Mouse (Mus musculus) left cerebral cortex, postnatal 10 days (tissue): Measurements from ENCODE around the gene Plcb4. TPM values are rescaled to one million over a fixed set of nuclear protein-coding genes. Genes with fewer than 3 reads are reported as not detected.

Experiments used
- DNase-seq, 2 experiments: peaks; one replicate each; pipeline ENCODE4 v3.0.0; 2021 to 2022; ENCODE audit warnings: low spot score in 2 of 2, mixed read lengths in 1 of 2; ENCODE audit errors: extremely low spot score in 1 of 2
- intact Hi-C: fragments of 180-260 bp; cut with DNase I; formaldehyde crosslinking; loops from one replicate; pipeline ENCODE4 v1.15.1; 2025
- total RNA-seq, 2 experiments: library from RNA; stranded (reverse); gene quantifications; 2 replicates each; pipeline ENCODE4 v1.2.3; 2021

The Plcb4 gene
- total RNA-seq, 2 experiments from 2014 or later, result 44.2 to 47.5 TPM

DNA sequence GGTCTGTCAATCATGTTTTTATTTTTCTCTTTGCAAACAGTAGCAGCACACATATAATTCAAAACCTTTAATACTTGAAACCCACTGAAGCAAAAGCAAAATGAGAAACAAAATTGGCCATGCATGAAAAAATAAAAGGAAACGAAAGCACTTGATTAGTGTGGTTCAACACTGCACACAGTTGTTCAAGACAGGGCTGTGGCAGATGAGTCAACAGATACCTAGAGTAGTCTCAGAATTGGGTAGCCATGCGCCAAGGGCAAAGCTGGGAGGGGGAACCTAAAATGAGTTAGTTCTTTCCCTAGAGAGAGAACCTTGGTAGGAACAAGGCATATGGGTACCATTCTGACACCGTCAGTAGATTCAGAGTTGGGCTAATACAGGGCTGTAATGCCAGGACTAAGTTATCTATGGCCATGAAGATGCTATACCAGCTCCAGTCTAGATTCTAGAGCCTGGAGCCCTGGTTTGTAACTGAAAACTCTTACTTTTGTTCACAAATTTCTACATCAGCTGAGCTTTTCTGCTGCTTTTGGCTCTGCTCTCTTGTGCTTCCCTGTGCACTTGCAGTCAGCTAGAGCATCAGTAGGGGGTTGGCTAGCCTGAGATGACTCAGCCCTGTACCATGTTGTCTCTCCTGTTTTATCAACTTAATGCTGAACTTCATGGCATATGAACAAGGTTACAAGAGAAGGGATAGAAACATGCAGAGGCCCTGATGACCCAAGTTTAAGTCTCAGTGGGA is 168.0 kb downstream of the Plcb4 start:
- DNase-seq, result no peak
- intact Hi-C loops, result no loop called here

DNA sequence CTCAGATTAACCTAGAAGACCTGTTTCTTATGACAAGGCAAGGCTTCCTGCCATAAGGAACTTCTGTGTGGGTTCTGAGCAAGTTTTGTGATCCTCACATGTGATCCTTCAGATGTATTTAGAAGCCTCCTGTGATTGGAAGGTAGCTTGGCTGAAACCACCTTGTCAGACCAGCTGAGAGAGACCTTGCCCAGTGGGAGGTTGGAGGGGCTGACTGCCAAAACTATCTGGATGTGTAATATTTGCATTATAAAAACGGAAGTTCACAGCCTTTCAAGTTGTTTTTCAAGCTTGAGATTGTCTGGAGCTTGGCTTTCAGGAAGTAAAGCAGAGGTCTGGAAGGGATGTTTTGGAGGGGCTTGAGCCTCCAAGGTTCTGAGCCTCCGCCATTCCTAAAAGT is 169.6 kb downstream of the Plcb4 start:
- DNase-seq, result peak in 1 of 2 experiments; percentile 28

DNA sequence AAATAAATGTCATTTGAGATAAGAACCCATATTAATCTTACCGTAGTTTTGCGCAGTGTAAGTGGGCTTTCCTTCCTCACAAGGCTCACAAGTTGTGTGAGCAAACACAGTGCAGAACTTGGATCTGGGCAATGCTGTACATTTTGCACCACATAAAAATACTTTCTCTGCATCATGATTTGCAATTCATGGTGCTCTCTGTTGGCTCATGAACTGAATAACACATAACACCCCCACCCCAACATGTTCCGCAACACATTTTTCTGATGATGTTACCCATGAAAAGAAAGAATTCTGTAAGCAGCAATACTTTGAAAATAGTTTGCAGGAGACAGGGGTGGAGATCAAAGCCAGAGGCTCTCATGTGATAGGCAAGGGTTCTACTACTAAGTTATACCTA is 174.9 kb downstream of the Plcb4 start:
- no peak for DNase-seq
- intact Hi-C loops, result no loop called here

More for the DNA sequence above, 169.6 kb downstream of the Plcb4 start:
- intact Hi-C loops, result no loop called here

DNA sequence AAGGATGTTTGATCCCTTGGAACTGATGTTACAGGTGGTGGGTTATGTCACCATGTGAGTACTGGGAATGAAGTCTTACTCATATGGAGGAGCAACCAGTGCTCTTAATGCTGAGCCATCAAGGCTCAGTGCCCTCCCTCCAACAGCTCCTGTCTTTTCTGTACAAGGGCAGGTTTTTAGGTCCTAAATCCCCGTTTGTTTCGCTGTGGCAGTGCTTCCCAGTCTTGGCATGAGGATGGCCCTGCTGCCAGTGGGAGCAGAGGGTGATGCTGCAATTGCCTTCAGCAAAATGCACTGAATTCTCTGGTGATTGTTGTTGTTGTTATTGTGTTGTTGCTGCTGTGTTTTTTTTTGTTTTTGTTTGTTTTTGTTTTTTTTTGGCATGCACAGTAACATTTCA is 175.6 kb downstream of the Plcb4 start:
- intact Hi-C loops, result no loop called here
- DNase-seq, result no peak

DNA sequence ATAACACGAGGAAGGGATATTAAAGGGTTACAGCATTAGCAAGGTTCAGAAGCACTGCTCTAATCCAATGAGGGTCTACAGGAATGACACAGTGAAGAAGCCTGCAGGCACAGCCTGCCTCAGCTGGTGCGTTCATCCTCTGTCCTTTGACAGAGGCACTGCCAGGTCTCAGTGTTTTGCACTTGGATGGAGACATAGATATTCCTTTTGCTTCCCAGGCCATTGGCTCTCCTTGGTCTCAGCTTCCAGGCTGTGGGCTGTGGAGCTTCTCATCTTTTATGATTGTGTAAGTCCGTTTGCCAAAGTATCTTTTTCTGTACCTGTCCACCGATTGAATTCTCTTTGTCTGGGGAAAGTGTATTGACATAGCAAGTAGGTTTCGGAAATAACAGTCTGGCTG is 177.1 kb downstream of the Plcb4 start:
- DNase-seq, result no peak
- intact Hi-C loops, result no loop called here

DNA sequence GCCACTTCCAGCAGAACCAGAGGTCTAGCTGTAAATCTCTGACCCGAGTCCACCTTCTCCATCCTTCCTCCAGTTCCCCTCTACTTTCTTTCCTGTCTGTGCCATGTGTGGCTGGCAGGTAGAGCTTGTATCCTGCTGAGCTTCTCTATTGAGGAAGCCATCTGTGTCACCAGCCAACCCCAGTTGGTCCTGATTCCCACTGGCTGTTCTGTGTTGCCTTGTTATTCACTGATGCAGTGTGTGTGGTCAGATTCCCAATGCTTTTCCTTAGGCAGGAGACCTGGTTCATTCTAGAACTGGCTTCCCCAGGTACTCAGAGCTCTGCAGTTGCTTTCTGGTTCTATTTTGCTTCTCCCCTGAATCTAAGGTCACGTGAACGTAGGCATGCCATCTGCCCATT is 177.6 kb downstream of the Plcb4 start:
- intact Hi-C loops, result no loop called here
- DNase-seq, result no peak

DNA sequence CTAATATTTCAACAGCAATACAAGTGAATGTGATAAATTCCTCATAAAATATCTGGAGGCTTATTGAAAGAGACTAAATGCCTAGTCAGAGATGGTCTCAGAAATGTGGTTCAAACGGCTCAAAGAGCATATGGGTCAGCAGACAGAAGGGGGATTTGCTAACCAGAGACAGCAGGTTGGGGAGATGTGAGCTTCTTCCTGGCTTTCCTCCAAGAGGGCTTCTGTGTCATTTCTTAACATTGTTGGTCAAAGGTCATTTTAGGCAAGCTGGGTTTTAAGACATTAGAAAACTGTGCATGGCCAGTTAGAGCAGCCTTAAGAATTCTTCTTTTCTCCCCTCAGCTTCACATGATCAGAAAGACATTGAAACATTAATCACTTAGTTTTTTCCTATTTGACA is 178.9 kb downstream of the Plcb4 start:
- DNase-seq, result no peak
- intact Hi-C loops, result no loop called here

DNA sequence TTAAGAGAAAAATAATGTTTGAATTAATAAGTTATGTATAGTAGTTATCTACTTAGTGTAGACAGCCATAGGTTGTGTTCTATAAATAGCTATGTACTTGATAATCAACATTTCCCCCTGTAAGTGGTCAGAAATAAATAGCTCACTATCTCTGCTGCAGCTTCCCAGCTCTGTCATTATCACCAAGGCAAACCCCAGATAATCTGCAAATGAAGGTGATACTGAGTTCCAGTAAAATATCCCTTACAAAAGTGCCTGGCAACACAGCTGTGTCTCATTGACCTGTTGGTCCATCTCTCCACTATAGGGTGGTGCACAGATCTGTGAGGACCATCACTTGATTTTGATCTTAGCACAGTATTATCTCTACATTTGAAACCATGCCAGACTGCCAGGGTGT is 179.3 kb downstream of the Plcb4 start:
- intact Hi-C loops, result no loop called here
- no peak for DNase-seq

DNA sequence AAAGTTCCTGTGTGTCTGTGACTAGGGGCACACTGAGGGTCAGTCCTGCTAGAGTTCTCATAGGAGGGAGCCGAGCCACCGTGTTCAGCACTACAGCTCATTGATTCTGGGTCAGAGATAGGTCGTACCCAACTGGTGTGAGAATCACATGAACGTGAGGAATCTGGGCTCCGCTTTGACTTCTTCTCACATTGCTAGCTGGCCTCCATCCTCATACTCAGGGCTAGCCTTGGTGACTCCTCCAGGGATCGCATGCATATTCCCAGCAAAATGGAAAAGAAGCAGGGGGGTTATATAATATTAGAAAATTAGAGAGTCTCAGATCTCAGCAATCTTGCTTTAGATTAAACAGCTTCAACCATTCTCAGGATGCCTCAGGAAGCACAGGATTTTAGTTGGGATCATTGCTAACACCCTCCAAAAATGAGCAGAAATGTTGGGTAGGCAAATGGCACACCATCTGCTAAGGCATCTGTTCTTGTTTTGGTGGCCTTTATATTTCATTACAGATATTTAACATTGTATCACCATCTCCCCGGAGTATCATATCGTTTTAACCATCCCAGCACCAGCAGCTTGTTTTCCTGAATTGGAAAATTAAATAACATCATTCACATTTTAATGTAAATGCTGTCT is 180.0 kb downstream of the Plcb4 start:
- DNase-seq, result no peak
- intact Hi-C loops, result no loop called here

DNA sequence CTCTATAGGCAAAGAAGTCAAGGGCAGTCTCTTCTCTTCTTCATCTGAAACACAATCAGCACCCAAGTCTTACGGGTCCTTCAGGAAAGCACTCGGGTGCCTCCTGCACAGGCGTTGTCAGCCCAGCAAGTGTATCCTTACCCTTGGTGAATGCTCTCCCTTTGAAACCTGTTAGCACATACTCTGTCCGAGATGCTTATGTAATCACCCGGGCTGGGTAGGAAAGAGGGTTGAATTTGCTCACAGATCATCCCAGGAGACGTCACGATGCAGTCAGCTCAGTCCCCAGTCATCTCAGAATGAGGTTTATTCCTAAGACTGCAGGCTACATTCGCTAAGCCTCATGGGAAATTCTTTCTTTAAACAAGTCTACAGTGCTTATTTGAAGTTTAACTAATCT is 184.9 kb downstream of the Plcb4 start:
- DNase-seq, result no peak
- intact Hi-C loops, result no loop called here

DNA sequence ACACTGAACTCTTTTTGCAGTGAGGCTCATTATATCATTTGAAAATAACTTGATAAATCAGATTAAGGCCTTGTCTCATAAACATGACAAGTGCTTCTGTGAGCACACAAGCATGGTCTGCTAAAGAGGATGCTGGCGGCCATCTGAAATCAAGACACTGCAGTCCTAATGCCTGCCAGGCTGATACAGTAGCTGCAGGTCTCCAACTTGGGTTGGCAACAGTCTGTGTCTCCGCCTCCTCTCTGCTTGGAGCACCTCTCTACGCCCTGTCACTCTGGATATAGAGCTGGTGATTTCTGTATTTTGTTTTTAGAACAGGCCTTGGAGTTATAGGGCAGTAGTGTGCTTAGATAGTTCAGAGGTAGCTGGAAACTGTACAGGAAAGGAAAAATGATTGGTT is 188.1 kb downstream of the Plcb4 start:
- intact Hi-C loops, result no loop called here
- DNase-seq, result no peak

DNA sequence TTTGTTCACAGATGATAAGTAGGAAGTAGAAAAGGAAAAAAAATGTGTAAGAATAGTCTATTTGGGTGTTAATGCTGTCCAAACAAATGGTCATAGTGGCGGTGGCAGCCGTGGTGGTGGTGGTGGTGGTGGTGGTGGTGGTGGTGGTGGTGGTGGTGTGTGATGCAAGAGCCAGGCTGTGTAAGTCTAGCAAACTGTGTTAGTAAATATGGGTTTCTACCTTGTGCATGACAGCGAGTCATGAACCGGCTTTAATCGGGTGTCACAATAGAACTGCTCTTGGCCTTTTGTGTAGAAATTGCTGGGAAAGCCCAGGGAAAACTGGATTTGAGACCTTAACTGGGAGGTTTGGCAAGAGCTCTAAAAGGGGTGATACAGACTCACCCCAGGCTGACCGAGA is 188.9 kb downstream of the Plcb4 start:
- intact Hi-C loops, result no loop called here
- DNase-seq, result no peak

DNA sequence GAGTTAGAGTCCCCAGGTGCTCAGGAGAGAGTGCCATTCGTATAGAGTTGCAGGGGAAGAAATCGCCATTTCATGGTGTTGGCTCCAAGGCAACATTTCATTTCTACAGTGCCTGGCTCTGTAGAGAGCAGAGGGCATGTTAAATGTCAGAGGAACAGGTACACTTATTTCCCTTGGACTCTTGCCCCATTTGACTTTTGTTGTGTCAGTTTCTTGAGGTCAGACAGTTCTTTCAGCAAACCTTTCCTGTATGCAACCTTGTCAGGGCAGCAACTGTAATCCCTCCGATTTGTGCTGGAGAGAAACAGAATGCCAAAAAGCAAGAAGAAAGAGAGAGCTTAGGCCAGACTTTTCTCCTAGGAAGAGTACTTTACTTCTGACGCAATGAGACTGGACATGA is 189.4 kb downstream of the Plcb4 start:
- no peak for DNase-seq
- intact Hi-C loops, result no loop called here

DNA sequence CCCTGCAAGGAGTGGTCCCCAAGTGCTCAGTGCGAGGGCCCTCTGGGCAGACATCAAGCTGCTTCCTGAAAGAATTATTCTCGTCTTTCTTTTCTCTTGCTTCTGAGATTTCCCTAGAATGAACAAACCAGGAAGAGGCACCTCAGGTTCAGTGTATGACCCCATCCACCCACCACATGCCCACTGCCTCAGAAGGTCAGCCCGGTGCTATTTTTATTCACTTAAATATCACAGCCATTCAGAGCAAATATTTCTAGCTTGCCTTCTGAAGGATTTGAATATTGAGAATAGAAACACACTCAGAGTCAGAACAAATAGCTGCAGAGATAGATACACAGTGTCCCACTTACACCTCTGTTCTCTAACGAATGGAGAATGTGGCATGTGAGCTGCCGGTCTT is 193.2 kb downstream of the Plcb4 start:
- DNase-seq, result no peak
- intact Hi-C loops, result no loop called here

DNA sequence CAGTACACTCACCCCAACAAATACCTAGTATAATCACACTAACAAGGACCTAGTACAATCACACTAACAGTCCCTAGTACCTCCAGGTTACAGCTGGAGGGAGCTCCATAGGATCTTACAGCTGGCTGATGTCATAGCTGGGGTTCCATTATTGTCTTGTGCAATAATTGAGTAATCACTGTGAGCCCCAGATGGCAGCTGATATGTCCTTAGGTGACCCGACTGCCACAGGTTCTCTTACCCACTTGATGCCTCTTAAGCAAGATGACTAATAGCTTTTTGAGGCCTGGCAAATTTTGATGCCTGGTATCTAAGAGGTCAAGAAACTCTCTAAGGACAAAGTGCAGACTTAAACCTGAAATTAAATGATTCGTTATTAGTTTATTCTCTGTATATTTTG is 194.3 kb downstream of the Plcb4 start:
- no peak for DNase-seq
- intact Hi-C loops, result no loop called here

DNA sequence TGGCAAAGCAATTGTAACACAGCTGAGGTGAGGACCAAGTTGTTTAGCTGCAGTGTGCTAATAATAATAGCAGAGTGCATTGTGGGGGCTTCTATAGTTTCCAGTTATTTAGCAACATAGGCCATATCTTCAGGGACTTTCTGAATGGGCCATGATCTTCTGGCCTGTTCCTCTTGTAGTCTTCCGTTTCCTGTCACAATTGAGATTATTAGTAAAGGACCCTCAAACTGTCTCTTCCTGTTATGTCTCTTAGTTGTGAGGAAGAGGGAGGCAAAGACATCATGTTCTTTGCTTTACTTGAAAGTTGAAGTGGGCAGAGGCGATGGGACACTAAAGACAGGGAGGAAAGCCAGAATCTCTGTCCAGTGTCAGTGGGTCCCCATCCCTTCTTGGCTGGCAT is 195.2 kb downstream of the Plcb4 start:
- intact Hi-C loops, result no loop called here

DNA sequence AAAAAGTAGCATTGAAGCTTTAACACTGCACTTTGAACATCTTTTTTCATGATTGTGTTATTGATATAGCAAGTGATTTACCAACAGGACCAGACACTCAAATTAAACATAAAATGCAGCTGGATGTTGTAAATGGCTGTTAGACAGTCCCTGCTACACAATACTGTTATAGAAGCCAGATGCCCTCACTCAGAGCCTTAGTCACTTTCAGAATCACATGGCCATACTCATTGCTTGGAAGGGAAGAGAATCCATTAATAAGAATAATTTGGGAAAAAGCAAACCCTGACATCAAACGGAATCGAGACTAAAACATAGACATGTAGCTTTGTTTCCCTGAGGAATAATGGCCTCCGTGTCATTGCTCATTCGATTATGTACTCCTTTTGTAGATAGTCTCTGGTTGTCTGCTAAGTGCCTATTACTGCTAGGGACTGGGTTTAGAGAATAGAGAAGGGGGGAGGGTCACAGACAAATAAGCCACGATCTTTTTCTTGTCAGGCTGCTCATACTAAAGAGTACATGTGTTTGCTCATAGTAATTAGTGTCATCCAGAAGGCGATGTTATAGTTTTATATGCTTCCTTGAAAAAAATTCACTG is 197.2 kb downstream of the Plcb4 start:
- no peak for DNase-seq
- intact Hi-C loops, result no loop called here

More for the DNA sequence above, 195.2 kb downstream of the Plcb4 start:
- DNase-seq, result no peak

DNA sequence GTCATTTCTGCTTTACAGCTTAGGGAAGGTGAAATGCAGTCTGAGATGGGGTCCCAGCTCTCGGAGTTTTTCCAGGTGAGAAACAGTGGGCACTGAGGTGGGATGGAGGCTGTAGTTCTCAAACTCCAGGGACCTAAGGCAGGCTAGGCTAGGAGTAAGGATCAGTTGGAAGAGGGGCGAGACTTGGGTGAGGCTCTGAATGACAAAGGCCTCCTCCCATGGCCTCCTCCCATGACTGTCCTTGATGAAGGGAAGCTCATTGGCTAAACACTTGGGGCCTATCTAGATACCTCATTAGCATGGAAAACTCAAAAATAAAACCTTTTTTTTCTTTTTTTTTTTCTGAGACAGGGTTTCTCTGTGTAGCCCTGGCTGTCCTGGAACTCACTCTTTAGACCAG is 198.0 kb downstream of the Plcb4 start:
- intact Hi-C loops, result no loop called here
- no peak for DNase-seq

DNA sequence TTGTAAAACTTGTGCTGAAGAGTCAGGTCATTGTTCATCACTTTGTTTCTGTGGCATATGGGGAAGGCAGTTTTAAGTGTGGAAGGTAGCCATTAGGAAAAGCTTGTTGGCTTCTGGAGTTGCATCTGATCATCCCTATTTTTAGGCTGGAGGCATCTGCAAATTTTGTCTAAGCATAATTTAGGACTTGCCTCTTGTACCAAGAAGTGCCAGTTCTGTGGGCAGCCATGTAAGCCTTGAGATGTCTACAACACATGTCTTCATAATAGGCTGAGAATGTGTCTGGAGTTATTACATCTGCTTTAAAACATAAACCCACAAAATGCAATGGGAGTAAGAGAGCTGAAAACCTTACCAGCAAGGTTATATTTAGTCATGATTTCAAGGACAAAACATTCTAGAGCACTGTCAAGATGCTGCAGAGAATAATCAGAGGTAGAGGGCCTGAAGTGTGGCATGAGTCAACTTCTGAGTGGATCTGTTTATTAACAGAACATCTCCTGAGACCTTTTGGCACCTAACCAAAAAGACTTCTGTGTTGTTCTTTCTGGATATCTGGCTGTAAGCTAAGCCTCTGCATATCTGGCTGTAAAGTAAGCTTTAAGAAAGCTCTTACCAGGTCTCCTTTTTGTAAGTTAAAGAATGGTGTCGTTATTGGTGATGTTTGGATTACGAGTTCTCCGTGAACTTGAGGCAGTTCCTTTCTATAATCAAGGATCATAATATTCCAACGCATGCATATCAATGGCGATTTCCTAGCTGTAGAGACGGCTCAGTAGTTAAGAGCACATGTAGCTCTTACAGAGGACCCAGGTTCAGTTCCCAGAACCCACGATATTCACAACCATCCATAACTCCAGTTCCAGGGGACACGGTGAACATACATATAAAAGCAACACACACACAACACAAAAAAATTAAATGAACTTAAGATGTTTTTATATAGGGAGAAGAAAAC is 203.0 kb downstream of the Plcb4 start:
- intact Hi-C loops, result no loop called here
- DNase-seq, result no peak
